Mouse (Mus musculus): ENCODE results near the gene Srr. TPM values are rescaled to one million over a fixed set of nuclear protein-coding genes. Genes with fewer than 3 reads are reported as not detected.

The Srr gene
- polyA plus RNA-seq, 1 experiment from 2014 or later, result 45.8 TPM

GRCm38 (mm10) chr11:74896901-74897677 lies 28.7 kb downstream of the Srr start, which contains the start of gene Sgsm2:
TSS of gene Sgsm2 (minus strand) at chr11:74897060.
- peak; percentile 74 for ATAC-seq (ENCODE audit: low read depth)
- 1% methylated on average over 62 of the region's 74 CpGs for WGBS
- Histone ChIP-seq H3K36me3 (ENCODE audit: control insufficient read depth, insufficient read depth, low read length) (peaks cover 18% of the 10 kb centered on the region), H3K27ac (ENCODE audit: low read depth, low read length) (peak within 1 kb of the TSS; percentile 84), H3K9me3 (ENCODE audit: control insufficient read depth, low read length) (no peaks in the 10 kb centered on the region), H3K4me3 (ENCODE audit: low read depth, low read length) (peak within 1 kb of the TSS; percentile 81), H3K4me1 (ENCODE audit: control insufficient read depth, insufficient read depth, low read length) (peaks cover 16% of the 10 kb centered on the region), H3K9ac (replicated peaks; ENCODE audit: low read depth, low read length) (peak within 1 kb of the TSS; percentile 86), H3K4me2 (ENCODE audit: low read depth, low read length) (peak within 1 kb of the TSS; percentile 76), H3K27me3 (ENCODE audit: control insufficient read depth, insufficient read depth, low read length) (no peaks in the 10 kb centered on the region)

DNA sequence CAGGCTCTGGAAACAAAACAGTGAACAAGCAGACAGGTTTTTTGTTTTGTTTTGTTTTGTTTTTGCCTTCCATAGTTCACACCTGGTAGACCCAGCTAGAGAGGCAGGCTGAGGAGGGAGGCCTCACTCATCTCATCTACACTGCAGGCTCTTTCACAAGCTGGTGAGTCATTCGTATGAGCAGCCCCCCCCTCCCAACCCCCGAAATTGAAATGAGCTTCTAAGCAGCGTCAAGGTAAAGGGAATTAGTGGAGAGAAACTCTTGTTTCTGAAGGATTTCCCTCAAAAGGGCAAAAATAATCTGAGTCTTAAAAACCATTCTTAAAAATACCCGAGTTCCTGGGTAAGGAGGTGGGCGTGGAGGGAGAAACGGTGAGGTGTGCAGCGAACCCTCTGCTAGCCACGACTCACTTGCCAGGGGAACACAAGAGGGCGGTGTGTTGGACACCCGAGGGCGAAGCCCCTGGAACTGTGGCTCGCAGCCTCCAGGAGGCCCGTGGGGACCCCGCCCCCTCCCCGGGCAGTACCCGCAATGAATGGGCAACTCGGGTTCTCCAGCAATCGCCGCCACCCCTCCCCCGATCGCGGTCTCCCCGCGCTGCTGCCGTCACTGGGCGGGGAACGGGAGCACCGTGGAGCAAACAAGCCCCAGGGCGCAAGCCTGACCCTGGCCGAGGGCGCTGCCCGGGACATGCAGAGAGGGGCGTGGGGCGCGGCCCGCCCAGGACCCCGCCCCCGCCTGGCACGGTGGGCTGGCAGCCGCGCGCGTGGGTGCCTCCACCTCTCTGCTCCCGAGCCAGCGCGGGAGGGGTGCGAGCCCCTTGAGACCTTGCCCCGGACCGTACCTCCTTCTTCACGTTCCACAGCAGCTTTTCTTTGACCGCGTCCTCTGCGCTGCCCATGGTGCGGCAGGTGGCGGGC lies 29.5 kb downstream of the Srr start:
- Histone ChIP-seq H3K9me3 (ENCODE audit: control insufficient read depth, low read length) (no peaks in the 10 kb centered on the region), H3K4me3 (ENCODE audit: low read depth, low read length) (peak overlapping the region; percentile 81), H3K27me3 (ENCODE audit: control insufficient read depth, insufficient read depth, low read length) (no peaks in the 10 kb centered on the region), H3K4me1 (ENCODE audit: control insufficient read depth, insufficient read depth, low read length) (peaks cover 16% of the 10 kb centered on the region), H3K9ac (replicated peaks; ENCODE audit: low read depth, low read length) (peak overlapping the region; percentile 86), H3K4me2 (ENCODE audit: low read depth, low read length) (peak overlapping the region; percentile 76), H3K36me3 (ENCODE audit: control insufficient read depth, insufficient read depth, low read length) (peaks cover 10% of the 10 kb centered on the region; the same call in 1 of the 2 replicates), H3K27ac (ENCODE audit: low read depth, low read length) (peak overlapping the region; percentile 84)
- ATAC-seq (ENCODE audit: low read depth), result peak; percentile 62
- WGBS, result 1% methylated on average over 42 of the region's 55 CpGs

- H3K36me3 ChIP-seq (ENCODE audit: control insufficient read depth, insufficient read depth, low read length), result no peaks in the 10 kb centered on the region
- 81% methylated on average over 4 of the region's 4 CpGs for WGBS
- ATAC-seq (ENCODE audit: low read depth), result no peak
- no peak overlapping the region for H3K9ac ChIP-seq (replicated peaks; ENCODE audit: low read depth, low read length)
- no peaks in the 10 kb centered on the region for H3K27me3 ChIP-seq (ENCODE audit: control insufficient read depth, insufficient read depth, low read length)
- H3K4me2 ChIP-seq (ENCODE audit: low read depth, low read length), result no peak overlapping the region
- no peaks in the 10 kb centered on the region for H3K9me3 ChIP-seq (ENCODE audit: control insufficient read depth, low read length)
- H3K27ac ChIP-seq (ENCODE audit: low read depth, low read length), result no peak overlapping the region
- H3K4me3 ChIP-seq (ENCODE audit: low read depth, low read length), result no peak overlapping the region
- H3K4me1 ChIP-seq (ENCODE audit: control insufficient read depth, insufficient read depth, low read length), result peaks cover 16% of the 10 kb centered on the region
These were observed 31.1 kb downstream of the Srr start for GRCm38 (mm10) chr11:74894619-74895018.

DNA sequence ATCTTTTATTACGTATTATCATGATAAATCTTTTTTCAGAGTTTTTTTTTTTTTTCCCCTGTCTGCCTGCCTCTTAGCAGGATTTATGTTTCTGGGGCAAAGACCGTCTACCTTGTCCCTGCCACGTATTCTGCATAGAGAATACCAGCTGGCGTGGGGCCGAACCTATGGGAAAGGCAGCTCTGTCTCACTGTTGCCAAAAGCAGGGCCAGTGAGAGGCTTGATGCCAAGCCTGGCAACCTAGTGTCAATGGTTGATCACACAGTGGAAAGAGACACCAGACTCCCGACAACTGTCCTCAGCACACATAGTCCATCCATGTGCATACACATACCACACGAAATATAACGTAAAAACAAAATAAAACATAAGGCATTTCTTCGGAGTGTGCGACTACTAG lies 42.6 kb downstream of the Srr start:
- Histone ChIP-seq H3K27me3 (ENCODE audit: control insufficient read depth, insufficient read depth, low read length) (no peaks in the 10 kb centered on the region), H3K9me3 (ENCODE audit: control insufficient read depth, low read length) (no peaks in the 10 kb centered on the region), H3K27ac (ENCODE audit: low read depth, low read length) (no peak overlapping the region), H3K4me2 (ENCODE audit: low read depth, low read length) (no peak overlapping the region), H3K4me3 (ENCODE audit: low read depth, low read length) (no peak overlapping the region), H3K4me1 (ENCODE audit: control insufficient read depth, insufficient read depth, low read length) (peaks cover 9% of the 10 kb centered on the region; the same call in 1 of the 2 replicates), H3K36me3 (ENCODE audit: control insufficient read depth, insufficient read depth, low read length) (no peaks in the 10 kb centered on the region), H3K9ac (replicated peaks; ENCODE audit: low read depth, low read length) (no peak overlapping the region)
- no peak for ATAC-seq (ENCODE audit: low read depth)
- 82% methylated on average over 10 of the region's 10 CpGs for WGBS

DNA sequence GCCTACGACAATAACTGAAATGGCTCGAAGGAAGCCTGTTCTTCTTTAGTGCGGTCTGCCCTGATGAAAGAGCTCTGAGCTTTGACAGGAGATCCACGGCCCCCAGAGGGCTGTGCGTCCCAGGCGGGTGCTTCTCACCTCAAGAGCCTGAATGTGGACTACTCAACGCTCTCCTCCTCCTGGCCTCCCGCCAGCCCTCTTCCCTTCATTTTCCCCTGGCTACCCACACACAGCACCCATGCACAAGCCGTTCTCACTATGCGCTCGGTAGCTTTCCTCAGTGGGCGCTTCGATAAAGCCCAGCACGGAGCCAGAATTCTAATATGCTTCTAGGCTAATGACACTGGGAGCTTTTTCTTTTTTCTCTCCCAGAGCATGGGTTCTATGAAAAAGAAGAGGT lies 43.8 kb downstream of the Srr start:
- H3K27ac ChIP-seq (ENCODE audit: low read depth, low read length), result no peak overlapping the region
- no peaks in the 10 kb centered on the region for H3K36me3 ChIP-seq (ENCODE audit: control insufficient read depth, insufficient read depth, low read length)
- H3K4me1 ChIP-seq (ENCODE audit: control insufficient read depth, insufficient read depth, low read length), result peaks cover 10% of the 10 kb centered on the region; the same call in 1 of the 2 replicates
- H3K9me3 ChIP-seq (ENCODE audit: control insufficient read depth, low read length), result no peaks in the 10 kb centered on the region
- no peak overlapping the region for H3K9ac ChIP-seq (replicated peaks; ENCODE audit: low read depth, low read length)
- no peak overlapping the region for H3K4me2 ChIP-seq (ENCODE audit: low read depth, low read length)
- H3K27me3 ChIP-seq (ENCODE audit: control insufficient read depth, insufficient read depth, low read length), result no peaks in the 10 kb centered on the region
- no peak overlapping the region for H3K4me3 ChIP-seq (ENCODE audit: low read depth, low read length)
- WGBS, result 51% methylated on average over 14 of the region's 14 CpGs
- no peak for ATAC-seq (ENCODE audit: low read depth)

- 91% methylated on average over 9 of the region's 9 CpGs for WGBS
- Histone ChIP-seq H3K9ac (replicated peaks; ENCODE audit: low read depth, low read length) (no peak overlapping the region), H3K36me3 (ENCODE audit: control insufficient read depth, insufficient read depth, low read length) (no peaks in the 10 kb centered on the region), H3K4me3 (ENCODE audit: low read depth, low read length) (no peak overlapping the region), H3K9me3 (ENCODE audit: control insufficient read depth, low read length) (no peaks in the 10 kb centered on the region), H3K4me2 (ENCODE audit: low read depth, low read length) (no peak overlapping the region), H3K27me3 (ENCODE audit: control insufficient read depth, insufficient read depth, low read length) (no peaks in the 10 kb centered on the region), H3K27ac (ENCODE audit: low read depth, low read length) (no peak overlapping the region), H3K4me1 (ENCODE audit: control insufficient read depth, insufficient read depth, low read length) (peaks cover 20% of the 10 kb centered on the region; the same call in 1 of the 2 replicates)
- no peak for ATAC-seq (ENCODE audit: low read depth)
These were observed 44.7 kb downstream of the Srr start for GRCm38 (mm10) chr11:74880999-74881398.

DNA sequence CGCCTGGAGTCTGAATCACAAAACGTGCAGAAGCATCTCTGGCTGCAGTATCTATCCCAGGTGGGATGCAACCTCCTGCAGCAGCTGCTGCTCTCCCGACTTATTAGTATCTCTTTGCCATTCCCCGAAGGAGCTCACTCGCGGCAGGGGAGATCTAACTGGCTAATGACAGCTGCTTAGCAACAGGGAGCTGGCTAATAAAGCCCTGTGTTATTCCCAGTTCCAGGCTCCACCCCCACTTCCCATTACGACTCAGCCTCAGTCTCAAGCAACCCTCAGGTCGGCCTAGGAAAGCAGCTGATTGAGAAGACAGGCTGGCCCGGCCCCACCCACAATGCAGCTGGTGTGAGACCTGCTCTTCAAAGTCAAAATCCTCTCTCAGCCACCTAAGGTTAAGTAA lies 48.9 kb downstream of the Srr start:
- Histone ChIP-seq H3K27ac (ENCODE audit: low read depth, low read length) (peak overlapping the region; percentile 80), H3K4me3 (ENCODE audit: low read depth, low read length) (no peak overlapping the region), H3K9me3 (ENCODE audit: control insufficient read depth, low read length) (no peaks in the 10 kb centered on the region), H3K27me3 (ENCODE audit: control insufficient read depth, insufficient read depth, low read length) (no peaks in the 10 kb centered on the region), H3K4me2 (ENCODE audit: low read depth, low read length) (peak overlapping the region; percentile 29; the same call in 1 of the 2 replicates), H3K4me1 (ENCODE audit: control insufficient read depth, insufficient read depth, low read length) (peaks cover 21% of the 10 kb centered on the region), H3K9ac (replicated peaks; ENCODE audit: low read depth, low read length) (no peak overlapping the region), H3K36me3 (ENCODE audit: control insufficient read depth, insufficient read depth, low read length) (no peaks in the 10 kb centered on the region)
- ATAC-seq (ENCODE audit: low read depth), result peak; percentile 92
- 0% methylated on average over 9 of the region's 9 CpGs for WGBS

GRCm38 (mm10) chr11:74874630-74875029 lies 51.1 kb downstream of the Srr start:
- no peak overlapping the region for H3K9ac ChIP-seq (replicated peaks; ENCODE audit: low read depth, low read length)
- H3K4me1 ChIP-seq (ENCODE audit: control insufficient read depth, insufficient read depth, low read length), result peaks cover 31% of the 10 kb centered on the region
- ATAC-seq (ENCODE audit: low read depth), result no peak
- no peaks in the 10 kb centered on the region for H3K9me3 ChIP-seq (ENCODE audit: control insufficient read depth, low read length)
- no peak overlapping the region for H3K4me3 ChIP-seq (ENCODE audit: low read depth, low read length)
- no peaks in the 10 kb centered on the region for H3K27me3 ChIP-seq (ENCODE audit: control insufficient read depth, insufficient read depth, low read length)
- H3K36me3 ChIP-seq (ENCODE audit: control insufficient read depth, insufficient read depth, low read length), result no peaks in the 10 kb centered on the region
- H3K4me2 ChIP-seq (ENCODE audit: low read depth, low read length), result no peak overlapping the region
- 73% methylated on average over 3 of the region's 3 CpGs for WGBS
- no peak overlapping the region for H3K27ac ChIP-seq (ENCODE audit: low read depth, low read length)
